Mouse (Mus musculus): Measurements from ENCODE around the gene Zfp334. TPM values are rescaled to one million over a fixed set of nuclear protein-coding genes. Genes with fewer than 3 reads are reported as not detected.

The Zfp334 gene
- polyA plus RNA-seq, 1 experiment: 0.35 TPM

GRCm38 (mm10) chr2:165376001-165376400 is 12.1 kb downstream of the Zfp334 start:
- no peak overlapping the region for H3K4me3 ChIP-seq (ENCODE audit: low read depth, low read length)
- H3K27me3 ChIP-seq (ENCODE audit: control insufficient read depth, insufficient read depth, low read length): no peaks in the 10 kb centered on the region
- TF ChIP-seq CTCF (IDR thresholded peaks at IDR 0.05; ENCODE audit: extremely low read depth, insufficient read length, insufficient replicate concordance, low read depth, low read length) (no peak), POLR2A (IDR thresholded peaks at IDR 0.05; ENCODE audit: low read depth, low read length) (no peak)
- peaks cover 5% of the 10 kb centered on the region; the same call in 1 of the 2 replicates for H3K36me3 ChIP-seq (ENCODE audit: control insufficient read depth, insufficient read depth, low read length)
- 72% methylated on average over 4 of the region's 4 CpGs for WGBS
- H3K27ac ChIP-seq (ENCODE audit: insufficient read depth, low read depth, low read length): no peak overlapping the region
- H3K4me1 ChIP-seq (ENCODE audit: control insufficient read depth, insufficient read depth, insufficient read length, low read length): no peaks in the 10 kb centered on the region

GRCm38 (mm10) chr2:165375478-165375877 is 12.6 kb downstream of the Zfp334 start:
- no peak for TF ChIP-seq CTCF (IDR thresholded peaks at IDR 0.05; ENCODE audit: extremely low read depth, insufficient read length, insufficient replicate concordance, low read depth, low read length)
- TF ChIP-seq POLR2A (IDR thresholded peaks at IDR 0.05; ENCODE audit: low read depth, low read length): no peak
- Histone ChIP-seq H3K27me3 (ENCODE audit: control insufficient read depth, insufficient read depth, low read length) (no peaks in the 10 kb centered on the region), H3K36me3 (ENCODE audit: control insufficient read depth, insufficient read depth, low read length) (no peaks in the 10 kb centered on the region), H3K27ac (ENCODE audit: insufficient read depth, low read depth, low read length) (no peak overlapping the region), H3K4me3 (ENCODE audit: low read depth, low read length) (no peak overlapping the region), H3K4me1 (ENCODE audit: control insufficient read depth, insufficient read depth, insufficient read length, low read length) (no peaks in the 10 kb centered on the region)
- WGBS: 91% methylated on average over 5 of the region's 5 CpGs

GRCm38 (mm10) chr2:165371066-165371465 is 17.0 kb downstream of the Zfp334 start:
- TF ChIP-seq CTCF (IDR thresholded peaks at IDR 0.05; ENCODE audit: extremely low read depth, insufficient read length, insufficient replicate concordance, low read depth, low read length) (no peak), POLR2A (IDR thresholded peaks at IDR 0.05; ENCODE audit: low read depth, low read length) (no peak)
- Histone ChIP-seq H3K36me3 (ENCODE audit: control insufficient read depth, insufficient read depth, low read length) (no peaks in the 10 kb centered on the region), H3K27ac (ENCODE audit: insufficient read depth, low read depth, low read length) (no peak overlapping the region), H3K4me3 (ENCODE audit: low read depth, low read length) (no peak overlapping the region), H3K4me1 (ENCODE audit: control insufficient read depth, insufficient read depth, insufficient read length, low read length) (peaks cover 2% of the 10 kb centered on the region), H3K27me3 (ENCODE audit: control insufficient read depth, insufficient read depth, low read length) (peaks cover 7% of the 10 kb centered on the region; the same call in 1 of the 2 replicates)
- 22% methylated on average over 3 of the region's 3 CpGs for WGBS

GRCm38 (mm10) chr2:165370348-165370747 is 17.7 kb downstream of the Zfp334 start:
- H3K4me3 ChIP-seq (ENCODE audit: low read depth, low read length): no peak overlapping the region
- H3K36me3 ChIP-seq (ENCODE audit: control insufficient read depth, insufficient read depth, low read length): no peaks in the 10 kb centered on the region
- peaks cover 7% of the 10 kb centered on the region; the same call in 1 of the 2 replicates for H3K27me3 ChIP-seq (ENCODE audit: control insufficient read depth, insufficient read depth, low read length)
- H3K27ac ChIP-seq (ENCODE audit: insufficient read depth, low read depth, low read length): no peak overlapping the region
- WGBS: 66% methylated on average over 3 of the region's 3 CpGs
- H3K4me1 ChIP-seq (ENCODE audit: control insufficient read depth, insufficient read depth, insufficient read length, low read length): peaks cover 2% of the 10 kb centered on the region
- no peak for TF ChIP-seq POLR2A (IDR thresholded peaks at IDR 0.05; ENCODE audit: low read depth, low read length)
- no peak for TF ChIP-seq CTCF (IDR thresholded peaks at IDR 0.05; ENCODE audit: extremely low read depth, insufficient read length, insufficient replicate concordance, low read depth, low read length)

GRCm38 (mm10) chr2:165368496-165368895 is 19.6 kb downstream of the Zfp334 start, which contains the start of gene Zfp663:
Gene Zfp663 (minus strand): TSS chr2:165368729.
- H3K4me1 ChIP-seq (ENCODE audit: control insufficient read depth, insufficient read depth, insufficient read length, low read length): peaks cover 2% of the 10 kb centered on the region
- H3K27ac ChIP-seq (ENCODE audit: insufficient read depth, low read depth, low read length): no peak within 1 kb of the TSS
- WGBS: 7% methylated on average over 27 of the region's 27 CpGs
- peaks cover 11% of the 10 kb centered on the region for H3K27me3 ChIP-seq (ENCODE audit: control insufficient read depth, insufficient read depth, low read length)
- H3K4me3 ChIP-seq (ENCODE audit: low read depth, low read length): no peak within 1 kb of the TSS
- TF ChIP-seq POLR2A (IDR thresholded peaks at IDR 0.05; ENCODE audit: low read depth, low read length) (no peak), CTCF (IDR thresholded peaks at IDR 0.05; ENCODE audit: extremely low read depth, insufficient read length, insufficient replicate concordance, low read depth, low read length) (no peak)
- H3K36me3 ChIP-seq (ENCODE audit: control insufficient read depth, insufficient read depth, low read length): no peaks in the 10 kb centered on the region

- H3K36me3 ChIP-seq (ENCODE audit: control insufficient read depth, insufficient read depth, low read length): no peaks in the 10 kb centered on the region
- WGBS: 3% methylated on average over 13 of the region's 13 CpGs
- H3K4me1 ChIP-seq (ENCODE audit: control insufficient read depth, insufficient read depth, insufficient read length, low read length): peaks cover 2% of the 10 kb centered on the region
- H3K4me3 ChIP-seq (ENCODE audit: low read depth, low read length): no peak overlapping the region
- no peak for TF ChIP-seq POLR2A (IDR thresholded peaks at IDR 0.05; ENCODE audit: low read depth, low read length)
- TF ChIP-seq CTCF (IDR thresholded peaks at IDR 0.05; ENCODE audit: extremely low read depth, insufficient read length, insufficient replicate concordance, low read depth, low read length): no peak
- no peak overlapping the region for H3K27ac ChIP-seq (ENCODE audit: insufficient read depth, low read depth, low read length)
- peaks cover 11% of the 10 kb centered on the region for H3K27me3 ChIP-seq (ENCODE audit: control insufficient read depth, insufficient read depth, low read length)
Measured at GRCm38 (mm10) chr2:165367868-165368439, 20.1 kb downstream of the Zfp334 start.

GRCm38 (mm10) chr2:165367047-165367520 is 21.0 kb downstream of the Zfp334 start:
- peaks cover 2% of the 10 kb centered on the region for H3K4me1 ChIP-seq (ENCODE audit: control insufficient read depth, insufficient read depth, insufficient read length, low read length)
- no peak for TF ChIP-seq CTCF (IDR thresholded peaks at IDR 0.05; ENCODE audit: extremely low read depth, insufficient read length, insufficient replicate concordance, low read depth, low read length)
- TF ChIP-seq POLR2A (IDR thresholded peaks at IDR 0.05; ENCODE audit: low read depth, low read length): no peak
- peak overlapping the region; percentile 37; the same call in 1 of the 2 replicates for H3K4me3 ChIP-seq (ENCODE audit: low read depth, low read length)
- under 1% methylated on average over 6 of the region's 8 CpGs for WGBS
- H3K36me3 ChIP-seq (ENCODE audit: control insufficient read depth, insufficient read depth, low read length): no peaks in the 10 kb centered on the region
- no peak overlapping the region for H3K27ac ChIP-seq (ENCODE audit: insufficient read depth, low read depth, low read length)
- peaks cover 11% of the 10 kb centered on the region for H3K27me3 ChIP-seq (ENCODE audit: control insufficient read depth, insufficient read depth, low read length)

All from small intestine, adult 2 months (tissue).